Mouse (Mus musculus) lung, embryonic 16.5 days (tissue): ENCODE data around the gene Cacnb4. TPM values are rescaled to one million over a fixed set of nuclear protein-coding genes. Genes with fewer than 3 reads are reported as not detected.

Source experiments
- ATAC-seq: fragments of 200-750 bp; cut with Nextera tagmentation; 2 replicates; pipeline ENCODE4 v1.8.0; 2017; ENCODE audit warnings: low read depth, mild to moderate bottlenecking, moderate library complexity
- H3K27ac ChIP-seq: fragments of 300-500 bp; sonication (generic); 2 replicates; pipeline ENCODE4 v1.5.1; 2014; ENCODE audit warnings: mild to moderate bottlenecking, control low read depth, low read length
- H3K27me3 ChIP-seq: fragments of 300-500 bp; sonication (generic); 2 replicates; pipeline ENCODE4 v1.6.1; 2014; ENCODE audit warnings: low read depth, low read length, mixed read lengths; ENCODE audit not compliant: control insufficient read depth, insufficient read depth
- H3K36me3 ChIP-seq: fragments of 300-500 bp; sonication (generic); 2 replicates; pipeline ENCODE4 v1.6.1; 2014; ENCODE audit warnings: low read length; ENCODE audit not compliant: control insufficient read depth, insufficient read depth
- H3K4me1 ChIP-seq: fragments of 300-500 bp; sonication (generic); replicated peaks from 2 replicates; pipeline ENCODE4 v1.6.1; 2014; ENCODE audit warnings: low read length, mixed read lengths; ENCODE audit not compliant: control insufficient read depth, insufficient read depth
- H3K4me2 ChIP-seq: fragments of 300-500 bp; sonication (generic); 2 replicates; pipeline ENCODE4 v1.6.1; 2014; ENCODE audit warnings: low read depth, low read length, control low read depth
- H3K4me3 ChIP-seq: fragments of 300-500 bp; sonication (generic); 2 replicates; pipeline ENCODE4 v1.5.1; 2014; ENCODE audit warnings: mild to moderate bottlenecking, low read length, control low read depth
- H3K9ac ChIP-seq: fragments of 300-500 bp; sonication (generic); 2 replicates; pipeline ENCODE4 v1.6.1; 2014; ENCODE audit warnings: low read length, control low read depth
- H3K9me3 ChIP-seq: fragments of 300-500 bp; sonication (generic); 2 replicates; pipeline ENCODE4 v1.6.1; 2016; ENCODE audit warnings: low read length; ENCODE audit not compliant: control insufficient read depth
- WGBS: fragments of 180-500 bp; shearing (Covaris S2); extraction: QIAGEN DNeasy Blood & Tissue Kit; methylation state at CpG from one replicate; pipeline ENCODE4 v1.1.7; 2014; 5-methylcytosine and 5-hydroxymethylcytosine counted together
- polyA plus RNA-seq: library from polyadenylated mRNA; unstranded; fragments of >200 nt; fragmentation: Nextera tagmentation; extraction: Ambion mirVana; gene quantifications from 2 replicates; pipeline ENCODE4 v1.2.1, GENCODE M21; 2015

The Cacnb4 gene
- polyA plus RNA-seq, 1 experiment from 2014 or later = 1.1 TPM

DNA sequence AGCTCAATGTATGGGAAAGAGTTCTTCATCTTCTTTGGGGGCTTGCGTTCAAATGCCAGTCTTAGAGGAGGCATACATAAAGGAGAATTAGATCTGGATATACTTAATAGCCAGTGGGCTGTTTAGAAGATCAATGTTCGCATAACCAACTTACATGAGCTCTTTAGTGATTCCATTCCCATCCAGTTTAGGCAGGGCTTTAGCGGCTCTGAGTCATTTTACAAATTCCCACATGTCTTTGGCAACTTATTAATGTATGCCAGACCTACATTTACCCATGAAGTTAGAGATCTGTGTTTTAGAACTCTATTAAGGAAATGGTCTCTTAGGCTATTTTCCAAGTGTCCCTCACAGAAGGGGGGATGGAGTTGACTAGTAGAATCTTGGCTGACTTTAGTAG is 250.6 kb downstream of the Cacnb4 start:
- Histone ChIP-seq H3K4me3 (peak overlapping the region; percentile 95; the same call in 1 of the 2 replicates), H3K27ac (no peak overlapping the region), H3K9ac (no peak overlapping the region), H3K27me3 (no peaks in the 10 kb centered on the region), H3K9me3 (no peaks in the 10 kb centered on the region), H3K36me3 (no peaks in the 10 kb centered on the region), H3K4me2 (peak overlapping the region; percentile 78), H3K4me1 (peaks cover 27% of the 10 kb centered on the region)
- ATAC-seq = no peak
- 83% methylated on average over 3 of the region's 3 CpGs for WGBS

DNA sequence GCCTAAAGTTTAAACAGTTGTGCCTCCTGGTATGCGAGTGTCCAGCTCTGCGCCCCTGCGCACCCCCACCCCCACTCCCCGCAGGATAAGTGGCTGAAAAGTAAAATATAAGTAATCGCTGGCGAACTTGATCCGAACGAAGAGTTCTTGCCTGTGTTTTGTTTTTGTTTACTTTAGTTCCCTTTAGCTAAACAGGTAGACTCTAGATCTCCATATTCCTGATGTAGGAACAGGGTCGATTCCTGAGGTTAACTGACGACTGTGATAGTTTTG is 251.2 kb downstream of the Cacnb4 start:
- Histone ChIP-seq H3K27ac (peak overlapping the region; percentile 88), H3K36me3 (no peaks in the 10 kb centered on the region), H3K4me1 (peaks cover 27% of the 10 kb centered on the region), H3K4me2 (peak overlapping the region; percentile 78), H3K9ac (peak overlapping the region; percentile 78), H3K27me3 (no peaks in the 10 kb centered on the region), H3K4me3 (peak overlapping the region; percentile 95), H3K9me3 (no peaks in the 10 kb centered on the region)
- ATAC-seq = peak; percentile 31
- 5% methylated on average over 10 of the region's 10 CpGs for WGBS

DNA sequence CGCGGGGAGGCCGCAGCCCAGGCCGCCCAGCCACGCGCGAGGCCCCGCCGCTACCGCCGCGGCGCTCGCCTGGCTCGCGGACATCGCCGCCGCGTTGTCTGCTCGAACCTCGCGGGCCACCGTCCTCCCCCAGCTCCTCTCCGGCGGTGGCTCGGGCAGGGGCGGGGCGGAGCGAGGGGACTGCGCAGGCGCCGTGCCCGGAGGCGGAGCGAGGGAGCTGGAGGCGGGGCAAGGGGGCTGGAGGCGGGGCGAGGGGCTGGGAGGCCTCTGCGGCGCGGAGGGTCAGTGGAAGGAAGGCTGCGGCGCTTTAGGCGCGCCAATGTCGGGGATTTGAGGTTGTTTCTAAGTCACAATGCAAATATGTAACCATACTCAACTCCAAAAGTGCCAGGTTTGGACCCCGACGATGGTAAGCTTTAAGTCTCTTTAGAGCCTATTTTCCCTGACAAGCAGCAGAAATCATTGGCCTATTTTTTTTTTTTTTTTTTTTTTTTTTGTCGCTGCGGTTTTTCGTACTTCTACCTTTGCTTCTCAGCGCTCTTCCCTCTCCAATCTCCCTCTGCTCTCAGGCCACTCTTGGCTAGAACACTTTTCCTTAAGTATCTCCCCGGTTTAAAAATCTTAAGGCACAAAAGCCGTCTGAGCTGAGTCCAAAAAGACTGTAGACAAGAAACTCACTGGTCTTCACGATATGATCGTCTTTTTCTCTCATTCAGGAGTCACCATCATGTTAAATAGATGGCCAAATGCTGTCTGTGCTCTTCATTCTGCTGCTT is 251.7 kb downstream of the Cacnb4 start, which contains the start of gene Arl5a:
Arl5a (minus strand) TSS at position 155 of the 776 bp plus-strand sequence.
- under 1% methylated on average over 32 of the region's 57 CpGs for WGBS
- peak; percentile 98 for ATAC-seq
- peaks cover 27% of the 10 kb centered on the region for H3K4me1 ChIP-seq

DNA sequence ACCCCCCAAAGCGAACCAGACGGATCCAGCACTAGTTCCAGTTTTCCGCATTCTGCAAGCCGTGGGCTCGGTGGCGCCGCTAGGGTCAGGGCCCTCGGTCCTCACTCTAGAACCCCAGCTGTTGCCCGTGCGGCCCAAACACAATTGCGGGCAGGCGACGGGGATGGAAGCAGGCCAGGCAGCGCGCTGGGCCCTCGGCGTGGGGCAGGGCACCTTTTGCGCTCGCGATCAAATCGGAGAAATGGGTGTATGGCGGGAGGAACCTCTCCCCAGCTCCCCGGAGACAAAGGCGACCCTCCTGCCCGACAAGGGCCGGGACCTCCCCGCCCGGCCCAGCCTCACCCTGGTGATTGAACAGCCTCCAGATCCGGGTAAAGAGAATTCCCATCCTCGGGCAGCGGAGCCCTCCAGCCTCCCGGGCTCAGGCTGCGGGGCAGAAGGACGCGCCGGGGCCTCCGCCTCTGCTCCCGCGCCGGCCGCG is 252.3 kb downstream of the Cacnb4 start:
- peak overlapping the region; percentile 95 for H3K4me3 ChIP-seq
- ATAC-seq = peak; percentile 78

More for the DNA sequence above, 251.7 kb downstream of the Cacnb4 start, which contains the start of gene Arl5a:
- Histone ChIP-seq H3K36me3 (no peaks in the 10 kb centered on the region), H3K27me3 (no peaks in the 10 kb centered on the region), H3K4me3 (peak within 1 kb of the TSS; percentile 95), H3K4me2 (peak within 1 kb of the TSS; percentile 78), H3K27ac (peak within 1 kb of the TSS; percentile 88), H3K9me3 (no peaks in the 10 kb centered on the region), H3K9ac (peak within 1 kb of the TSS; percentile 99)

DNA sequence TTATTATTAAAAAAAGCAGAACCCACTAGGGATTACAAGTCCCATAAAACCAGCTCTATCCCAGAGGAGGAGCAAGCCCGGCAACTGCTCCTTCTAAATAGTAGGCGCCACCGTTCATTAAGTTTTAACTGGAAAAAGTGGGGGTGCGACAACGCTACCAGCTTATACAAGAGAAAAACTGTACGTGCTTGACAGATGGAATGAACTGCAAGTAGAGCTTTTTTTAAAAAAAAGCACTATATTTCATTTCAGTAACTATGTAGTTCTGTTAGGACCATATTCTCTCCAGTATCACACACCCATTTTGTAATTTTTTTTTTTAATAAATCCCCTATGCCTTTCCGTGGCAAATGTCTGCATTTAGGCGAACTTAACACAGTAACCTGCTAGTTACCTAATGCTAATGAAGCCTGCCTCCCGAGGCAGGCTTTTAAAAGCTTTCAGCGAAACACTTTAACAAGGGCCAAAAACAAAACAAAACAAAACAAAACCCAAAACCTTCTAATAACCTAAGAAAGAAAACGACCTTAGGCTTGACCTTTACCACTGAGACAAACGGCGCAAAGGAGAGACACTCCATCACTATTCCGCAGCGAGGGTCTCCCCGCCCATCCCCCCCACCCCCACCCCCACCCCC is 252.9 kb downstream of the Cacnb4 start:
- H3K27ac ChIP-seq = 0 out of 2 replicates have a peak overlapping the region, but pooled peaks have one; percentile 27

More for the DNA sequence above, 252.3 kb downstream of the Cacnb4 start:
- Histone ChIP-seq H3K9me3 (no peaks in the 10 kb centered on the region), H3K27me3 (no peaks in the 10 kb centered on the region), H3K36me3 (no peaks in the 10 kb centered on the region), H3K27ac (peak overlapping the region; percentile 88), H3K4me2 (peak overlapping the region; percentile 75), H3K4me1 (peaks cover 27% of the 10 kb centered on the region), H3K9ac (peak overlapping the region; percentile 99)
- under 1% methylated on average over 38 of the region's 42 CpGs for WGBS

DNA sequence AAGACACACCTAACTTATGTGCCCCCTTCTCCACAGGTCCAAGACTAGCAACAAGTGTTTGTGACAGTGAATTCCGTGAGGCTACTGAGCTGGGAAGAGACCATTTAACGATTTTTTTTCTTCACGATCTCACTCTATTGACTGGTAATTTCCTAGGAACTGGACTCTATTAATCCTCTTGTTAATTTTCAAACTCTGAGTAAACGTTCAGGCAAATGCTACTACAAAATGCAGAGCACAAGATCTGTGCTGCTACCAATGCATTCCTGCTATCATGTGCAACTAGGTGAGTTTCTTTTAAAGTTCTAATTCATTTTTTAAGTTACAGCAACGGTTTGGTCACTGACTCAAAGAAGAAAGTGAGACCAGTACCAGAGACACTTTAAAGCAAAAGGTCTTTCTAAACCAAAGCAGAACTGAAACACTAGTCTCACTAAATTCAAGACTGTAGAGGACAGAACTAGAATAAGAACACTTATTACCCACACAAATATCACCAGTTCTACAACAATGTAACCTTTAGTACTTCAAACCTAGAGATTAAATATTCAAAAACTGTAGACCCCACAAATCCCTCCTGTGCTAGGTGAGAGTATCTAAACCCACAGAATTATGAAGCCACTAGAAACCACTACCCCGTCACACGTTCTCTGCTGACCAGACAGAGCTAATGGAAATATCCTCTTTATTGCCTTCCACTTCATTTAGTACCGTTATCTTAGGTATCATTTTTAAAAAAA is 253.6 kb downstream of the Cacnb4 start:
- Histone ChIP-seq H3K9me3 (no peaks in the 10 kb centered on the region), H3K27me3 (no peaks in the 10 kb centered on the region), H3K27ac (no peak overlapping the region), H3K4me3 (peak overlapping the region; percentile 95), H3K9ac (peak overlapping the region; percentile 99), H3K4me2 (peak overlapping the region; percentile 75), H3K4me1 (peaks cover 27% of the 10 kb centered on the region), H3K36me3 (no peaks in the 10 kb centered on the region)
- WGBS = 39% methylated on average over 8 of the region's 8 CpGs
- ATAC-seq = no peak

More for the DNA sequence above, 252.9 kb downstream of the Cacnb4 start:
- 2% methylated on average over 16 of the region's 16 CpGs for WGBS
- ATAC-seq = no peak
- H3K27me3 ChIP-seq = no peaks in the 10 kb centered on the region
- H3K9me3 ChIP-seq = no peaks in the 10 kb centered on the region
- peak overlapping the region; percentile 99 for H3K9ac ChIP-seq
- H3K4me2 ChIP-seq = peak overlapping the region; percentile 75
- no peaks in the 10 kb centered on the region for H3K36me3 ChIP-seq
- H3K4me3 ChIP-seq = peak overlapping the region; percentile 95
- H3K4me1 ChIP-seq = peaks cover 27% of the 10 kb centered on the region

DNA sequence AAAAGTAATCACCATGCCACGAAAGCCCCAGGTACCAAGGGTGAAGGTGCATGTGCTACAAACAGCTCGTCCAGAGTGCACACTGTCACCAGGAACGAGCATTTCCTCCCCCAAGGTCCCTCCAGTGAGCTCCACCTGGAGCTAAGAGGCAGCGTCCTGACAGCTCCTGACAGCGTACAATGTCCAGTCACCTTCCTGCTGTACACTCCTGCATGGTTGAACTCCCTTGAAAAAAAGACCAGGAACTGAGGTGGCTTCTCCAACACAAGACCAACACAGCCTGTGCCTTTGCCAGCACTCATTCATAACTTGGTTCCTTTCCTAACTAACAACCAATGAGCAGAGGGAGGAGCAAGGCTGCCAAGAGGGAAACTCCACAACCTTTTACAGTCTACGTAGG is 255.4 kb downstream of the Cacnb4 start:
- H3K4me3 ChIP-seq = no peak overlapping the region
- H3K36me3 ChIP-seq = peaks cover 5% of the 10 kb centered on the region
- no peak overlapping the region for H3K9ac ChIP-seq
- no peaks in the 10 kb centered on the region for H3K9me3 ChIP-seq
- no peak for ATAC-seq
- no peak overlapping the region for H3K27ac ChIP-seq
- no peak overlapping the region for H3K4me2 ChIP-seq
- peaks cover 27% of the 10 kb centered on the region for H3K4me1 ChIP-seq
- WGBS = 49% methylated on average over 6 of the region's 6 CpGs
- no peaks in the 10 kb centered on the region for H3K27me3 ChIP-seq

DNA sequence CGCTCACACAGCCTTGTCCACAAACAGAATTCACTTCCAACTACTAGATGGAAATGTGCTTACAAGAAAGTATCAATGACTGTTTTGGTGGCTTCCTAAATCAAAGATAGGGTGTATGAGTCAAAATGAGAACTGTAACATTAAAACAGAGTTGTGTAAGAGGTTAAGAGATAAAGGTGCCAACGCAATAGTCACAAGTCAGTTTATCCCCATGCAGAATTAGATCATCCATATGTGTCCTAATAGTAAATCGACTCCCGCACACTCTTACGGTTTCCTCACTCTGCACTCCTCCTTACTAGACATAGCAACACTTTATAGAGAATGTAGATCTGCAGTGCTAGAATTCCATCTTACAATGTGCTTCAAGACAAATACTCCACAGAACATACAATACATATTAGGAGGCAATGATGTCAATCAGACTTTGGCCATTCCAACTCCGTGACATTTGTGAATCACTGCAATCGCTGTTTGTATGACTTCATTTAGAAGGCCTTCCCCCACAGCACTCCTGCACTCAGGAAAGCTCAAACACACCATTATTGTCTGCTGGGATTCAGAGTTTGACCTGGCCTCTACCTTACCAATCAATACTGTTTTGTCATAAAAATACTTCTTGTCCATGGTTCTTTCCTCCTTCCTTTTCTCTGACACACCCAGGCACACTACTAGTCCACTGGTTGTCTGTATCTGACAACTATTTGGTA is 256.5 kb downstream of the Cacnb4 start:
- 88% methylated on average over 7 of the region's 7 CpGs for WGBS

More for the DNA sequence above, 256.5 kb downstream of the Cacnb4 start:
- no peak overlapping the region for H3K4me2 ChIP-seq
- no peaks in the 10 kb centered on the region for H3K27me3 ChIP-seq
- peaks cover 20% of the 10 kb centered on the region for H3K4me1 ChIP-seq
- no peak overlapping the region for H3K4me3 ChIP-seq
- H3K27ac ChIP-seq = no peak overlapping the region
- ATAC-seq = no peak
- H3K9me3 ChIP-seq = no peaks in the 10 kb centered on the region
- no peak overlapping the region for H3K9ac ChIP-seq
- peaks cover 15% of the 10 kb centered on the region for H3K36me3 ChIP-seq
